Mouse (Mus musculus): ENCODE results near the gene Pheta1. TPM values are rescaled to one million over a fixed set of nuclear protein-coding genes. Genes with fewer than 3 reads are reported as not detected.
"Not testable (repeated sequence)": the region's sequence is repeated elsewhere in the genome, so short reads cannot be mapped to it uniquely, and the experiment has no call there.

The Pheta1 gene
- total and polyA plus RNA-seq, 2 experiments from 2014 or later, result 29.8 to 46.1 TPM

DNA sequence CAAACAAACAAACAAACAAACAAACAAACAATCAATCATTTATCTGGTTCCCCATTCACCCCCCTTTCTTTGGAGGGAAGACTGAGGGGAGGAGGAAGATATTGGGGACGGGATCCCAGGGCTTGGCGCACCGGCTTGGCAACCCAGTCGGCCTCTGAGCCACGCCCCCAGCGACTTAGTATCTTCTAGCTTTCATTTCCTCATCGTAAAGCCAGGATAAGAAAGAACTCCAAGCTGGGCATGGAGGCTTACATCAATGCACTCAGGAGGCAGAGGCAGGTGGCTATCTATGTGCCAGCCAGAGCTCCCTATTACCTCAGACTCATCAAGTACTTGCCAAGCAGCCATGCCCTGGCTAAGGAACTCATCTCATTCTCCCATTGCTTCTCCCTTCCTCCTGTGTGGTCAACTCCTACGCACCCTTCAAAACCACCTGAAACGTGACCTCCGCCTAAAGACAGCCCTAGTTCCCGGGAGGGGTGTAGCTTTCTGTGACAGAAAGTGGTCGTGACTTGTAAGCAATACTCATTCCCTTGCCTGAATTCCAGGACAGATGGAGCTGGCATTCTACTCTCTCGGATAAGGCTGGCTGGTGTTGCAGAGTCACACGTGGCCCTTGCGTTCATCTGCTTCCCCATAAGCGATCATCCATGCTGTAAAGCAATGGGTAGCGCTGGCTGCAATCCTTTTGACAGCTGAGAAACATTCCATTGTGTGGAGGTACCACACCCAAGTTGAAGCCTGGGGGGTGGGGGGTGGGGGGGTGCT, 5.5 kb upstream of the Pheta1 start:
- Histone ChIP-seq H3K27ac (ENCODE audit: low read depth, low read length) (no peak overlapping the region), H3K4me3 (ENCODE audit: low read depth, low read length) (peak overlapping the region; percentile 41; the same call in 1 of the 2 replicates), H3K9ac (replicated peaks; ENCODE audit: low read length, poor library complexity, severe bottlenecking) (no peak overlapping the region), H3K36me3 (ENCODE audit: insufficient read depth, low read length) (no peaks in the 10 kb centered on the region), H3K9me3 (ENCODE audit: low read length) (no peaks in the 10 kb centered on the region), H3K4me2 (ENCODE audit: low read depth, low read length, poor library complexity, severe bottlenecking) (peak overlapping the region; percentile 61), H3K4me1 (ENCODE audit: insufficient read depth, low read length) (no peaks in the 10 kb centered on the region; the same call in 1 of the 2 replicates), H3K27me3 (ENCODE audit: insufficient read depth, low read length) (peaks cover 13% of the 10 kb centered on the region; the same call in 1 of the 2 replicates)
- WGBS, result 18% methylated on average over 17 of the region's 17 CpGs
- no peak for TF ChIP-seq CTCF (IDR thresholded peaks at IDR 0.05)
- no peak for ATAC-seq (ENCODE audit: low FRiP score)
- no peak for DNase-seq (ENCODE audit: low spot score)

GRCm38 (mm10) chr5:121845361-121845760, 3.4 kb upstream of the Pheta1 start:
- H3K9ac ChIP-seq (replicated peaks; ENCODE audit: low read length, poor library complexity, severe bottlenecking), result no peak overlapping the region
- peaks cover 8% of the 10 kb centered on the region for H3K4me1 ChIP-seq (ENCODE audit: insufficient read depth, low read length)
- H3K36me3 ChIP-seq (ENCODE audit: insufficient read depth, low read length), result no peaks in the 10 kb centered on the region
- no peak overlapping the region for H3K27ac ChIP-seq (ENCODE audit: low read depth, low read length)
- ATAC-seq (ENCODE audit: low FRiP score) (no peak), DNase-seq (ENCODE audit: low spot score) (no peak)
- H3K27me3 ChIP-seq (ENCODE audit: insufficient read depth, low read length), result peaks cover 13% of the 10 kb centered on the region; the same call in 1 of the 2 replicates
- no peak for TF ChIP-seq CTCF (IDR thresholded peaks at IDR 0.05)
- H3K4me2 ChIP-seq (ENCODE audit: low read depth, low read length, poor library complexity, severe bottlenecking), result no peak overlapping the region
- no peaks in the 10 kb centered on the region for H3K9me3 ChIP-seq (ENCODE audit: low read length)
- H3K4me3 ChIP-seq (ENCODE audit: low read depth, low read length), result no peak overlapping the region
- 36% methylated on average over 4 of the region's 4 CpGs for WGBS

DNA sequence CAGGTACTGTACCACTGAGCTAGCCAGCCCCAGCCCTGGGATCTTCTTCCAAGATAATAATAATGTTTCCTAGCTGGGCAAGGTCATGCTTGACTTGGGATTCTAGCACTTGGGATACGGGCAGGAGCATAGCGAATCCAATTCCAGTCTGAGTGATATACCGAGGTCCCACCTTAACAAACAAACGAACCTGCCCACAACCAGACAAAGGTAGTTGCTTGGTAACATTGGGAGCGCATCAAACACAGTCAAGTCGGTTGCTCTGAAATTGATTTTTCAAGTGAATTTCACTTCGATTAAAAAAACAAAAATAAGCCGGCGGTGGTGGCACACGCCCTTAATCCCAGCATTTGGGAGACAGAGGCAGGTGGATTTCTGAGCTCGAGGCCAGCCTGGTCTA, 2.5 kb upstream of the Pheta1 start:
- DNase-seq (ENCODE audit: low spot score) (no peak), ATAC-seq (ENCODE audit: low FRiP score) (no peak)
- no peaks in the 10 kb centered on the region for H3K36me3 ChIP-seq (ENCODE audit: insufficient read depth, low read length)
- no peak overlapping the region for H3K9ac ChIP-seq (replicated peaks; ENCODE audit: low read length, poor library complexity, severe bottlenecking)
- peaks cover 13% of the 10 kb centered on the region; the same call in 1 of the 2 replicates for H3K27me3 ChIP-seq (ENCODE audit: insufficient read depth, low read length)
- peaks cover 16% of the 10 kb centered on the region for H3K4me1 ChIP-seq (ENCODE audit: insufficient read depth, low read length)
- H3K4me2 ChIP-seq (ENCODE audit: low read depth, low read length, poor library complexity, severe bottlenecking), result no peak overlapping the region
- no peaks in the 10 kb centered on the region for H3K9me3 ChIP-seq (ENCODE audit: low read length)
- no peak overlapping the region for H3K27ac ChIP-seq (ENCODE audit: low read depth, low read length)
- WGBS, result 79% methylated on average over 11 of the region's 11 CpGs
- no peak for TF ChIP-seq CTCF (IDR thresholded peaks at IDR 0.05)
- no peak overlapping the region for H3K4me3 ChIP-seq (ENCODE audit: low read depth, low read length)

DNA sequence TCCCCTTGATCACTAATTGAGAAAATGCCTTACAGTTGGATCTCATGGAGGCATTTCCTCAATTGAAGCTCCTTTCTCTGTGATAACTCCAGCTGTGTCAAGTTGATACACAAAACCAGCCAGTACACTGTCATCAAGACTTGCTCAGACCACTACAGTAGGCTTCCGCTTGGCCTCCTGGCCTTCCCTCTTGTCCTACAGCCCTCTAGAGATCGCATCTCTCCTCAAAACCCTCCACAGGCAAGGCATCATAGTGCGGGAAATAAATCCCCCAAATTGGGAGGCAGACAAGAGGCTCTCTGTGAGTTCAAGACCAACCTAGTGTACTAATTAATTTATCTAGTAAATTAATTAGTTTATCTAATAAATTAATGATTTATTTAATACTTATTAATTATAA, 1.5 kb upstream of the Pheta1 start:
- ATAC-seq (ENCODE audit: low FRiP score); H3K27ac ChIP-seq (ENCODE audit: low read depth, low read length); H3K4me3 ChIP-seq (ENCODE audit: low read depth, low read length); DNase-seq (ENCODE audit: low spot score); H3K4me2 ChIP-seq (ENCODE audit: low read depth, low read length, poor library complexity, severe bottlenecking); H3K9ac ChIP-seq (replicated peaks; ENCODE audit: low read length, poor library complexity, severe bottlenecking); H3K9me3 ChIP-seq (ENCODE audit: low read length); H3K36me3 ChIP-seq (ENCODE audit: insufficient read depth, low read length): not testable (repeated sequence)
- WGBS, result 86% methylated on average over 3 of the region's 3 CpGs
- Histone ChIP-seq H3K4me1 (ENCODE audit: insufficient read depth, low read length) (peaks cover 16% of the 10 kb centered on the region), H3K27me3 (ENCODE audit: insufficient read depth, low read length) (peaks cover 13% of the 10 kb centered on the region; the same call in 1 of the 2 replicates)

- H3K27me3 ChIP-seq (ENCODE audit: insufficient read depth, low read length), result peaks cover 12% of the 10 kb centered on the region; the same call in 1 of the 2 replicates
- peak; percentile 56 for DNase-seq (ENCODE audit: low spot score)
- peak overlapping the region; percentile 92 for H3K4me3 ChIP-seq (ENCODE audit: low read depth, low read length)
- peak overlapping the region; percentile 12; the same call in 1 of the 2 replicates for H3K27ac ChIP-seq (ENCODE audit: low read depth, low read length)
- peak overlapping the region; percentile 60 for H3K4me2 ChIP-seq (ENCODE audit: low read depth, low read length, poor library complexity, severe bottlenecking)
- no peak overlapping the region; the same call in 1 of the 2 replicates for H3K9ac ChIP-seq (replicated peaks; ENCODE audit: low read length, poor library complexity, severe bottlenecking)
- ATAC-seq (ENCODE audit: low FRiP score), result no peak
- H3K9me3 ChIP-seq (ENCODE audit: low read length), result no peaks in the 10 kb centered on the region
- H3K4me1 ChIP-seq (ENCODE audit: insufficient read depth, low read length), result peaks cover 16% of the 10 kb centered on the region
- WGBS, result 0% methylated on average over 17 of the region's 17 CpGs
- peaks cover 13% of the 10 kb centered on the region for H3K36me3 ChIP-seq (ENCODE audit: insufficient read depth, low read length)
- TF ChIP-seq CTCF (IDR thresholded peaks at IDR 0.05), result peak; percentile 58
Observed at GRCm38 (mm10) chr5:121848035-121848519, 707 bp upstream of the Pheta1 start.

Measured in midbrain, postnatal 0 days (tissue).